Mouse (Mus musculus) heart, postnatal 14 days (tissue): Measurements from ENCODE around the gene Tcl1b5. TPM values are rescaled to one million over a fixed set of nuclear protein-coding genes. Genes with fewer than 3 reads are reported as not detected.

Experiments
- DNase-seq, 2 experiments: peaks; one replicate each; pipeline ENCODE4 v3.0.0; 2021 to 2022
- intact Hi-C: fragments of 180-260 bp; cut with DNase I; formaldehyde crosslinking; loops from one replicate; pipeline ENCODE4 v1.15.1; 2025
- total RNA-seq, 2 experiments: library from RNA; stranded (reverse); gene quantifications; 2 replicates each; pipeline ENCODE4 v1.2.3; 2021

The Tcl1b5 gene
- total RNA-seq, 2 experiments from 2014 or later: not detected

DNA sequence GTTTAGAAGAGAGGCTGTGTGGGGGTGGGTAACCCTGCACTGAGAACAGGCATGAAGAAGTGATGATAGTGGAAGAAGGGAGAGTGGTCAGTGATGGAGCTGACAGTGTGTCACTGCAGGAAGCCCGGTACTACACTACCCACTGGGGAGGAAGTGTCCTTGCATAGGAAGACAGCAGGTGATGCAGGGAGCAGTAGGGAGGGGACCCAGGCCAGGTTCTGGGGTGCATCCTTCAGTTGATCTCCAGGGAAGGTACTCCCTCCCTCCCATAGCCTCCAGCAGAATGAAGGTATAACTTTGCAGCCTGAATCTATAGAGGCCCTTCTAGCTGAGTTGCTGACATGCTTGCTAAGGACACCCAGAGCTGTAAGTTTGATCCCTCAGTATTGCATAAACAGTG lies 30.9 kb downstream of the Tcl1b5 start:
- DNase-seq: no peak
- intact Hi-C loops: no loop called here

DNA sequence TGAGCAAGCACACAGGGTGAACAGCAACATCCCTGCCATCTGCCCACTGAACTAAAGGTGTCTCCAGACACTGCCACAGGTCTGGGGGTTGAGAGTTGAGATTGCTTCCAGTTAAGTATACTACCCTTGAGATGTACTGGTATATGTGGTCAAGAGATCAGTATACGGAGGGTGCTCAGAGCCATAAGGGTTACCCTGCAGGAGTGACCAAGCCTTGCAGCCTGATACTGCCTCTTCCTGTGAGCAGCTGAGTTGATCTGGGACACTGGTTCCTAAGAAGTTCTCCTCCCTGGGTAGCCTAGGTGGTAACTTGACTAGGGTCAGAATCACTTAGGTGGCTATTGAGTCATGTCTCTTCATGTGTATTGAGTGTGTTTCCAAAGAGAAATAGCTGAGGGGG lies 32.3 kb downstream of the Tcl1b5 start:
- intact Hi-C loops: no loop called here
- no peak for DNase-seq

DNA sequence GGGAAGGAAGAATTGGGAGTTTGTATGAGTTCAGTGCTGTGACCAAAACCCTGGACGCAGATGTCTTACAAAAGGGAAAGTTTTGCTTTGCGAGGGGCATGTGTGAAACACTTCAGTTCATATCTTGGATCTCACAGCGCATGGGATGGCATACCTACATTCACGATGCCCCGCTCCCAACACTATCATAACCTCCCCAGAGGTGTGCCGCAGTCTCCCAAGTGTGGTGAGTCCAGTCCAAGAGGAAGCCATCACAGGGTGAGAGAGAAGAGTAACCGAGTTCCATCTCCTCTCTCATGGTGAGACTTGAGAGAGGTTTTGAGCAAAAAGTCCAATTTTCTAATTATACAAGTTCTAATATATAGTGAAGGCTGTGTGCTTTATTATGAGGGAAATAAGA lies 33.1 kb downstream of the Tcl1b5 start:
- DNase-seq: no peak
- intact Hi-C loops: no loop called here

DNA sequence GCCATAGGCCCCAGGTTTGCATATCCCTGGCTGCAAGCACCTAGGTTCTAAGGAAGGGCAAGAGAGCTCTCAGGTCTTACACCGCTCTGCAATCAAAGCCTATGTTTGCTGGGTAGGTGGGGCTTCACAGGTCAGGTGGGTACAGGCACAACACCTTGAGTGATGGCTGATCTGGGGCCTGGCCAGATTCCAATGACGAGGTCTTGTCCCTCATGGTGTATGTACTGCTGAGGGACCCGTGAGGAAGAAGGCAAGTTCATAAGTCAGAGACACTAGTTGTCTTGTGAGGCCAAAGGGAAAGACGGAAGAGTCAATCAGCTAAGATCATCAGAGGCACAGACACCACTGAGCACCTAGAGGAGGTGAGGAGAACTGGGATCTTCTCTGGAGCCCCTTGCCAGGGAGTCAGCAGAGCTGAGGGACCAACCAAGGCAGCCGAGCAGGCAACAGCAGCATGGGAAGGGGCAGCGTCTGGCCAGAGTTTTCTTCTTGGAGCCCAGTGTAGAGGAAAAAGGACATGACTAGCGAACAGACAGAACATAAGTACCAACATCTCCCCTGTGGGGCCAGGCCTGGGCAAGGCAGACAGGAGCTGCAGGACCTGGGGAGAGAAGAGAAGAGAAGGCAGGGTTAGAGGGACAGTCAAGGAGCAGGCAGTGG lies 41.1 kb downstream of the Tcl1b5 start:
- DNase-seq: no peak
- intact Hi-C loops: no loop called here

DNA sequence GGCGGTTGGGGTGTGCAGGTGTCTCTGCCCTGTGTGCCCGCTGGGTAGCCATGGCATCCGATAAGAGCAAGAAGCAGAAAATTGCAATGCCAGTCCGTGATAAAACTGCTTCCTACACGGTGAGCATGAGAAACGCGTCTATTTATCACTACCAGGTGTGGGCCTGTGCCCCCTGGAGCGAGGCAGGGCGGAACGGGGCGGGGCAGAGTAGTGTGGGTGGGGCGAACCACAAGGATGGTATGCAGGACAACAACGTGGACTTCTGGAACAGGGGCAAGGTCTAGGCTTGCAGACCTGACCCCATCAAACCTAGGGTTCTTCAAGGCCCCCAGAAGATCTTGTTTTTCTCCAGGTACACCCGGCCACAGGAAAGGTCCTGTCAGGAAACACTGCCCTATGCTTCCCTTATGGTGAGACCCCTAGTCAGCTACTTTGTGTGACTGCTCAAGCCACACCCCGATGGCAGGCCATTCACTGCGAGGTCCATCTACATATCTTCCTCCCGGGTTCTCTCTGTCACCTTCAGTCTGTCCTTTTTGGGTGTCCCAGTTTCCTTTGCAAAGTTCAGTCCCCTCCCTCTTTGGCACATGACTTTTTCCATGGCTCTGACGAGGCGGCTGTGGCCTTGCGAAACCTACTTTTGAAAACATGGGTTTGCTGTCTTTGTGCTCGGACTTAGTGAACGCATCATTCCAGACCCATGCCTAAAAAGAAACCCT lies 46.6 kb downstream of the Tcl1b5 start, which contains the start of gene Tcl1:
Gene Tcl1, minus strand, starts transcription at position 193 of the 719 bp plus-strand sequence.
- intact Hi-C loops: no loop called here
- DNase-seq: no peak

DNA sequence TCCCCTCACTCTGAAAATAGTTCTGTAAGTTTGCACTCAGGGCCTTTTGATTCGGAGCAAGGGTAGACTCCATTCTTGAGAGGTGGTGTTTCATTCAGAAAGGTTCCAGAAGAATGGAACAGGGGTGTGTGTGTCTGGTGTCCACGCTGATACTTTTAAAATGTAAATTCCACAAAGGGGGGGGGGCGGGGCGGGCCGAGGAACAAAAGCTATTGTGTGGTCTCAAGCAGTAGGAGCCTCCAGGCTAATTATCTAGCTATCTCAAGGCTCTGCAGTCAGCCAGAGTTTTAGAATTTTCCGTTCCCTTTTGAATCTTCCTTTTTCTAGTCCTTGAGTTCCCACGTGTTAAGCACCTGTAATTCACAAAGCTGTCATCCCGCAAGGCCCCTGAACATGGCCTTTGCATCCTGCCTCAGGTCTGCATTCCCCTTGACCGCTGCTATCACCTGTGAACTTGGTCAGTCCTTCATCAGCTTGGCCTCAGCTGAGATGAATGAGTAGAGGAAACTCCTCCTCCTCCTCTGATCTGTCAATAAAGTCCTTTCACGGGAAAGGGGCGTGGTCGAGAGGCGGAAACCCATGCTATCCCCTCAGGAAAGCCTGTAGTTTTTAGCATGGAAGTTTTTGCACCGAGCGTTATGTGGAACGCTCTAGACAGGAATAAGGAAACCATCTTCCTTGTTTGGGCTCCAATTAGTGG lies 48.6 kb downstream of the Tcl1b5 start:
- intact Hi-C loops: no loop called here

More for the DNA sequence above, 48.6 kb downstream of the Tcl1b5 start:
- DNase-seq: no peak

Other genes with a start within 250 kb of the Tcl1b5 start
- 1 to 10 TPM; 5.2 to 6.1 TPM for gene Syne3, start 166.5 kb upstream of the Tcl1b5 start, total RNA-seq
- 10 to 100 TPM; 90.2 to 91.5 TPM for gene Glrx5, start 143.7 kb upstream of the Tcl1b5 start, total RNA-seq
- not detected for gene Tcl1b2, start 30.3 kb upstream of the Tcl1b5 start, total RNA-seq
- not detected for gene Tcl1b1, start 16.7 kb upstream of the Tcl1b5 start, total RNA-seq
- gene Tcl1b3, start 14.7 kb downstream of the Tcl1b5 start, total RNA-seq: not detected
- gene Tcl1b4, start 25.6 kb downstream of the Tcl1b5 start, total RNA-seq: not detected
- not detected for gene Tcl1, start 46.4 kb downstream of the Tcl1b5 start, total RNA-seq
- gene Tunar, start 157.5 kb downstream of the Tcl1b5 start, total RNA-seq: not detected